Mouse (Mus musculus): Measurements from ENCODE around the gene Usp5.
A peak's percentile ranks its signal among the peaks of the same experiment; 100 is the strongest.

The Usp5 gene

GRCm38 (mm10) chr6:124828868-124829798 is at the start of gene Usp5, which contains the start of gene Cdca3:
TSS of gene Usp5 (minus strand) at chr6:124829484.
TSS of gene Cdca3 (plus strand) at chr6:124829547.
- DNase-seq (ENCODE audit: low spot score in 2 of 2) = peak; percentile 98 to 99

GRCm38 (mm10) chr6:124874348-124874747 is 45.1 kb upstream of the Usp5 start:
- no peak for DNase-seq (ENCODE audit: low spot score in 2 of 2)

- DNase-seq (ENCODE audit: low spot score in 2 of 2) = no peak
Observed at GRCm38 (mm10) chr6:124866560-124866959, 37.3 kb upstream of the Usp5 start.

GRCm38 (mm10) chr6:124865766-124866362 is 36.6 kb upstream of the Usp5 start:
- DNase-seq (ENCODE audit: low spot score in 2 of 2) = no peak

- peak in 1 of 2 experiments; percentile 16 for DNase-seq (ENCODE audit: low spot score in 2 of 2)
Observed at GRCm38 (mm10) chr6:124863658-124864298, 34.5 kb upstream of the Usp5 start, which contains the start of gene Gpr162. TSS of gene Gpr162 (minus strand) at chr6:124863983.

- DNase-seq (ENCODE audit: low spot score in 2 of 2) = no peak
Observed at GRCm38 (mm10) chr6:124863125-124863657, 33.9 kb upstream of the Usp5 start.

- DNase-seq (ENCODE audit: low spot score in 2 of 2) = no peak
Observed at GRCm38 (mm10) chr6:124862406-124863124, 33.3 kb upstream of the Usp5 start.

GRCm38 (mm10) chr6:124861802-124862201 is 32.5 kb upstream of the Usp5 start:
- DNase-seq (ENCODE audit: low spot score in 2 of 2) = no peak

- no peak for DNase-seq (ENCODE audit: low spot score in 2 of 2)
Observed at GRCm38 (mm10) chr6:124861266-124861665, 32.0 kb upstream of the Usp5 start.

GRCm38 (mm10) chr6:124860511-124860910 is 31.2 kb upstream of the Usp5 start:
- DNase-seq (ENCODE audit: low spot score in 2 of 2) = no peak

GRCm38 (mm10) chr6:124859725-124860124 is 30.4 kb upstream of the Usp5 start:
- DNase-seq (ENCODE audit: low spot score in 2 of 2) = peak; percentile 66 to 81

- DNase-seq (ENCODE audit: low spot score in 2 of 2) = no peak
Observed at GRCm38 (mm10) chr6:124858561-124859318, 29.5 kb upstream of the Usp5 start.

- DNase-seq (ENCODE audit: low spot score in 2 of 2) = no peak
Observed at GRCm38 (mm10) chr6:124857840-124858530, 28.7 kb upstream of the Usp5 start.

GRCm38 (mm10) chr6:124856916-124857839 is 27.9 kb upstream of the Usp5 start, which contains the start of gene P3h3:
TSS of gene P3h3 (minus strand) at chr6:124857752.
- peak; percentile 55 to 76 for DNase-seq (ENCODE audit: low spot score in 2 of 2)

- DNase-seq (ENCODE audit: low spot score in 2 of 2) = no peak
Observed at GRCm38 (mm10) chr6:124856321-124856720, 27.0 kb upstream of the Usp5 start.

GRCm38 (mm10) chr6:124854647-124855046 is 25.4 kb upstream of the Usp5 start:
- no peak for DNase-seq (ENCODE audit: low spot score in 2 of 2)

- no peak for DNase-seq (ENCODE audit: low spot score in 2 of 2)
Observed at GRCm38 (mm10) chr6:124850535-124850934, 21.3 kb upstream of the Usp5 start.

GRCm38 (mm10) chr6:124847305-124847704 is 18.0 kb upstream of the Usp5 start:
- DNase-seq (ENCODE audit: low spot score in 2 of 2) = peak; percentile 85 to 92

Data from natural killer cell, adult 2 months (primary cell).